Mouse (Mus musculus): Measurements from ENCODE around the gene Itm2a. TPM values are rescaled to one million over a fixed set of nuclear protein-coding genes. Genes with fewer than 3 reads are reported as not detected.
A peak's percentile ranks its signal among the peaks of the same experiment; 100 is the strongest.

Gene Itm2a
- 10 to 100 TPM in 1 of 2 experiments, 1 to 10 TPM in 1; 5.3 to 13.0 TPM for total RNA-seq (2021)
- long read RNA-seq, experiment 1, transcript Itm2a-201 (6 exons, 1,744 nt) = major isoform, 14 of 15 reads
- long read RNA-seq, experiment 1, partial matches to known transcripts = 1 of 15 reads
- long read RNA-seq, experiment 1, other reads (novel, unspliced or antisense) = 0 of 15 reads
- long read RNA-seq, experiment 2, partial matches to known transcripts = 0 of 3 reads
- long read RNA-seq, experiment 2, other reads (novel, unspliced or antisense) = 0 of 3 reads

DNA sequence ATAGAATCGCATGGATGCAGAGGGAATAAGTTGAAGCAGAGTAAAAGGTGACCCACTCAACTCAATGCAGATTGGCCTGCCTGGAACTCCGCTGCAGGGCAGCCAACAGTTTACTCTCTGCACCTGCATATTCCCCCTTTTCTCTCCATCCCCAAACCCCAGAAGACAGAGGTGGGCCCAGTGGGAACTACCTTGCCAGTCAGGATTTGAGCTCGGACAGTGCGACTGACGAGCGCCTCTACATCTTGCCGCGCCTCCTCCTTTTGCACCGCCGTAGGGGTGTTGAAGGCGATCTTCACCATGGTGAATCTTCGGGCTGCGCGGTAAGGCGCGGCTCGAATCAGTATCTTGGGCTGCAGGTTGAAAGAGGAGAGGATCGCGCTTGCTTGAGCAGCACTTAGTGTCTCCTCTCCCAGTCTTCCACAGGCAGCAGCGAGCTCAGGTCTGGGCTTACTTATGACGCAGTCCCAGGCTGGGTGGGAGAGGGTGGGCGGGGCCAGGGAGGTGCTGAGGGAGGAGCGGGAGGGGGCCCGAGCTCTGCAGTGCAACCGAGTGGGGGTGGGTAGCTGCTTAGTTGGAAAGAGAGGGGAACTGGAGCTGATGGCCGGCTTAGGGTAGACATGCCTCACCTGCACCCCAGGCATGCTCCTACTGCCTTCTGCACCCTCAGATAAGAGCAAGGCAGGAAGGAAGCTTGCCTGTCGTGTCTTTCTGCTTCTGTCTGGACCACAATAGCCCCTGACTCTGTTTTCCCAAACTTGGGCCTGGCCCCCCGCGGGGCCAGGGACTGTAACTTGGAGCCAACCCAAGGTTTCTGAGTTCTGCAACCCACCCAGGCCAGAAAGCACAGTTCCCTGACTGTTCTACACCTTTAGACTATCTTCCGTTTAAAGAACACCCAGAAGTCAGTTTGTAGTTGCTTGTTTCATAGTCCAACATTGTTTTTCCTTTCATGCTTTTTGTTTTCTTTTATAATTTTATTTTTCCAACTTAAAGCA, at the start of gene Itm2a:
Itm2a (minus strand) TSS at position 462 of the 998 bp plus-strand sequence.
- peak; percentile 8 to 15 for DNase-seq

DNA sequence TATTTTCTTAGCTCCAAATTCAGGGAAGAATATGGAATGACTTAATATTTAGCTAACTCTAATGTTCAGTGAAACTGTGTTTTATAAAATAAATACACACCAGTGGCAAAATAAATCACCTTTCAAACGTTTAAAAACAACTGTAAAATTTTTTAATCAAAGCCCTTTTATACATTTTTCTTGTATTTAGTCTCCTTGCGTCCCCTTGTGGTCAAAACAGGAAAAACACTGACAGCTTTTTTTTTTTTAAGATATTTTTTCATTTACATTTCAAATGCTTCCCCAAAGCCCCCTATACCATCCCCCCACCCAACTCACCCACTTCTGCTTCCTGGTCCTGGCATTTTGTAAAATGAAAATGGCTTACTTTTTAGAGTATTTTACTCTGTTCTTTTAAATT, 32.7 kb upstream of the Itm2a start:
- no peak for DNase-seq

DNA sequence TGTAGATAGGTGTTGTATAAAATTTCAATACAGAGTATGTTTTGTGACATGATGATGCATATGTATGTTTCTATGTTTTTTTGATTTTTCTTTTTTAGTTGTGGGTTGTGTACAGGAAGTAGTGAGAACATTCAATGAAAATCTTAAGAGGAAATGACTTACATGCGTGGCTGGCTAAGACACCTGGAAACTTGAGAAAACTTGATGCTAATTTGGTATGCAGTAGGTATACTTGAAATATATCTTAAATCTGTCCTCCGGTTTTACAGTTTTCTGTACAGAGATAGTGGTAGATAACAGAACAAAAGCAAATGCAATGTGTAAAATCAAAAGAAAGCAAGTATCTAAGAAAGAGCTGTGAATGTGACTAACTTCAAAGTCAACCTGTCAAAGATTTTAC, 18.1 kb upstream of the Itm2a start:
- no peak for DNase-seq

DNA sequence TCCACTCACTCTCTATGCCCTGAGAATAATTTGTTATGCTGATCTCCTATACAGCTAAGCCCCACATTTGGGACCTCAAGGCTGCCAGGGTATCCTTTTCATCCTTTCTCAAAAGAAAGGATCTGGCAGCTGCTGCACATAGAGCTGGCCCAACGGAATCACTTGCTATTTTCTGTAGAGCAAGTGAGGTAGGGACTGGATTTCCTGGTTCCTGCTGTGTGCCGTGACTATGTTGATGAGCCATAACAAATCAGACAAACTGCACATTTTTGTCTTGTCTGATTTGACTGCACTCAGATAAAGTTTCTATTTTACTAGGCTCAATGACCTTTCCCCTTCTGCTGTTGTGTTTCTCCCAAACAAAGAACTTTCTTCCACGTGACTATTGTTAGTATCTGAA, 14.2 kb upstream of the Itm2a start:
- DNase-seq = no peak

DNA sequence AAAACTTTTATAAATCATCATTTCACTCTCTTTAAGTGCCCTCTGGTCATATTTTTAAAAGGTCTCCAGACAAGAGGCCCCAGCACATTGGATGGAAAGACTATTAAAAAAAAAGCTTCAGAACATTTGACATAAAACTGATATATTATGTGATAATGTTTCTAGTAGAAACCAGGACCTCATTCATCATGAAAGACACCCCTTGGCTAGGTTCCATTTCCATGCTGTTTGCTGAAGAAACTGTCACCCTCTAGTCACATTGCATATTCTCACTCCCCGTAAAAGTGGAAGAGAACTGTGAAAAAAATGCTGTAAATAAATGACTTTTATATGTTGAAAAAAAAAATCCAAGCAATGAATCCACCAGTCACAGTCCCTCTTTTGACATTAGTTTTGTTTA, 12.8 kb upstream of the Itm2a start:
- DNase-seq = no peak

DNA sequence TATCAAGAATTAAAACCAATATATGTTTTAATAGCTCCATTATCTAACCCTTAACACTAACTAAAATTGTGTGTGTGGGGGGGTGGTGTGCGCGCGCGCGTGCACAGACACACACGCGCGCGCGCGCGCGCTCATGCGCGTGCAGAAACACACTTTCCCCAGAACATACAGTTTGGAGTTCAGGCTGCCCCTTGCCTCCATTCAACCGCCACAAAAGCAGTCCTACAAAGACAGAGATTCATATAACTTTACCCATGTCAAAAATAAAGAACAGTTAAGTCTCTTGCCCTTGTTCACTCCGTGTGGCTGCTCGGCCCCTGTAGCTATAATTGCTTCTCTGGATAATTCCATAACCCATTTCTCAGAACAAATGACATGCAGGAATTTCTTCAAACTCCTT, 695 bp downstream of the Itm2a start:
- peak in 1 of 2 experiments; percentile 2 for DNase-seq

DNA sequence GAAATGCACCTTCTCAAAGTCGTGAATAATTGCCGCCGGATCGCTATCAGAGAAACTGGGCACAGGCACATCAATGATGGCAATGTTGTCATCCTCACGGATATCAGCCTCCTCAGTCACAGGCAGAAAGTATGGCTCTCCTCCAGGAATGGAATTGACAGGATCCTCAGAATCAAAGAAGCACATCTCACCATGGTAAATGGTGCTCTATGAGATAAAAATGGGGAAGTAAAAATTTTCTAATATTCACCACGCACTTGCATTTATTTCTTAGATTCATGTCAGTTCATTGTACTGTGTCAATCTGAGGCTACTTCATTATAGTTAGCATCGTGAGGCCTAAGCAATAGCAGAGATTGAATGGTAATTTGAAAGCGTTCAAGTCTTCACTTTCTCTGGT, 4.1 kb downstream of the Itm2a start:
- DNase-seq = no peak

DNA sequence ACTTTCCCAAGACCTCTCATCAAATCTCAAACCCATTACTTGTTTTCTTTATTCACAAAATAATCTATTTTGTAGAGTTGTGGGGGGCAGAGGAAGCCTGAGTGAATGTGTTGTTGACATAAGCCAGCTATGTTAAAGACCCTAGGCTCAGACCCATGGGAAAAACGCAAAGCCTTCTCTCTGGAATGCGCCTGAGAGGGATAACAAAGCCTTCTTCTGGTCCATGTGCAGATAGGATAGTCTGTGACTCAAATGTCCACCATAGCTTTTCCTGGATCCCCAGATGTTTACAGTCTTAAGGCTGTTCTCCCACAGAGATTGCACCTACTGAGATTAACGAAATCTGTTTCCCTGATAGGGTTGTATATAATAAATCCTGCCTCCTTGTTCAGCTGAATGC, 9.9 kb downstream of the Itm2a start:
- DNase-seq = no peak

DNA sequence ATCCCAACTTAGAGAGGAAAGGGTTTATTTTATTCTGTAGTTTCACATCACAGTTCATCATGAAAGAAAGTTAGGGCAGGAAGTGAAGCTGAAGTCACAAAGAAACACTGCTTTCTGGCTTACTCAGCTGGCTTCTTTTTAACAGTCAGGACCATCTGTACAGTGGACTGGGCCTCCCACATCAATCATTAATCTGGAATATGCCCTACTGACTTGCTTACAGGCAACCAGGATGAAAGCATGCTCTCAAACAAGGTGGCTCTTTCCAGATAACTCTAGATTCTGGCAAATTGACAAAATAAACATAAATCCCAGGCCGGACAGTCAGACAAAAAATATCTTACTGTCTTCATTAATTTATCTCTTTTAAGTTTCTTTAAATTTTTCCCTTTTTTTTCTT, 27.8 kb downstream of the Itm2a start:
- no peak for DNase-seq

Other genes starting within 250 kb of the Itm2a start
- gene Gpr174, start 147.5 kb downstream of the Itm2a start, total RNA-seq (2021) = not detected

Data from adrenal gland, postnatal 36 days (tissue).